Mouse (Mus musculus) midbrain, embryonic 14.5 days (tissue): Measurements from ENCODE around the gene Tat. TPM values are rescaled to one million over a fixed set of nuclear protein-coding genes. Genes with fewer than 3 reads are reported as not detected.

Experiments used
- ATAC-seq: fragments of 200-750 bp; cut with Nextera tagmentation; 2 replicates; pipeline ENCODE4 v1.8.0; 2017; ENCODE audit warnings: moderate number of reproducible peaks, moderate library complexity; ENCODE audit not compliant: low FRiP score, low TSS enrichment
- DNase-seq: peaks from one replicate; pipeline ENCODE4 v3.0.0-alpha.2; 2015
- H3K27ac ChIP-seq: fragments of 300-500 bp; sonication (generic); replicated peaks from 2 replicates; pipeline ENCODE4 v1.5.1; 2014; ENCODE audit warnings: mild to moderate bottlenecking, low read depth, low read length, moderate library complexity
- H3K27me3 ChIP-seq: fragments of 300-500 bp; sonication (generic); 2 replicates; pipeline ENCODE4 v1.6.1; 2014; ENCODE audit warnings: low read length, control low read depth, mixed read lengths; ENCODE audit not compliant: control insufficient read depth, insufficient read depth
- H3K36me3 ChIP-seq: fragments of 300-500 bp; sonication (generic); 2 replicates; pipeline ENCODE4 v1.6.1; 2014; ENCODE audit warnings: low read length, control low read depth; ENCODE audit not compliant: control insufficient read depth, insufficient read depth
- H3K4me1 ChIP-seq: fragments of 300-500 bp; sonication (generic); 2 replicates; pipeline ENCODE4 v1.6.1; 2014; ENCODE audit warnings: mild to moderate bottlenecking, antibody characterized with exemption, low read length, control low read depth; ENCODE audit not compliant: control insufficient read depth, insufficient read depth
- H3K4me2 ChIP-seq: fragments of 300-500 bp; sonication (generic); 2 replicates; pipeline ENCODE4 v1.6.1; 2014; ENCODE audit warnings: mild to moderate bottlenecking, low read length, moderate library complexity
- H3K4me3 ChIP-seq: fragments of 300-500 bp; sonication (generic); replicated peaks from 2 replicates; pipeline ENCODE4 v1.5.1; 2014; ENCODE audit warnings: low read depth, low read length
- H3K9ac ChIP-seq: fragments of 300-500 bp; sonication (generic); replicated peaks from 2 replicates; pipeline ENCODE4 v1.6.1; 2014; ENCODE audit warnings: mild to moderate bottlenecking, low read length, moderate library complexity
- H3K9me3 ChIP-seq: fragments of 300-500 bp; sonication (generic); 2 replicates; pipeline ENCODE4 v1.6.1; 2016; ENCODE audit warnings: low read length, control low read depth, mixed read lengths; ENCODE audit not compliant: control insufficient read depth
- WGBS: fragments of 180-500 bp; shearing (Covaris S2); extraction: QIAGEN DNeasy Blood & Tissue Kit; methylation state at CpG from one replicate; pipeline ENCODE4 v1.1.7; 2014; 5-methylcytosine and 5-hydroxymethylcytosine counted together
- polyA plus RNA-seq: library from polyadenylated mRNA; unstranded; fragments of >200 nt; fragmentation: Nextera tagmentation; extraction: Ambion mirVana; gene quantifications from 2 replicates; pipeline ENCODE4 v1.2.1, GENCODE M21; 2014

Gene Tat
- polyA plus RNA-seq, 1 experiment from 2014 or later = not detected

GRCm38 (mm10) chr8:110040509-110040908 lies 50.3 kb downstream of the Tat start:
- no peaks in the 10 kb centered on the region for H3K27me3 ChIP-seq
- DNase-seq (no peak), ATAC-seq (no peak)
- no peaks in the 10 kb centered on the region for H3K9me3 ChIP-seq
- no peak overlapping the region for H3K4me3 ChIP-seq
- WGBS = 84% methylated on average over 4 of the region's 4 CpGs
- no peak overlapping the region for H3K4me2 ChIP-seq
- no peak overlapping the region for H3K9ac ChIP-seq
- no peak overlapping the region for H3K27ac ChIP-seq
- H3K4me1 ChIP-seq = no peaks in the 10 kb centered on the region
- H3K36me3 ChIP-seq = no peaks in the 10 kb centered on the region

Other genes with a start within 250 kb of the Tat start
- 33.9 and 43.4 TPM in 2 replicates for gene Ap1g1, start 211.9 kb upstream of the Tat start, polyA plus RNA-seq
- gene Phlpp2, start 121.9 kb upstream of the Tat start, polyA plus RNA-seq = 5.7 and 6.4 TPM in 2 replicates
- gene Marveld3, start 28.2 kb upstream of the Tat start, polyA plus RNA-seq = 1.1 and 1.4 TPM in 2 replicates
- gene Chst4, start 49.3 kb downstream of the Tat start, polyA plus RNA-seq = not detected in 2 replicates
- 18.3 and 21.0 TPM in 2 replicates for gene Zfp612, start 89.3 kb downstream of the Tat start, polyA plus RNA-seq
- gene Gm21964, start 110.8 kb downstream of the Tat start, polyA plus RNA-seq = not detected in 2 replicates
- gene Gm17720, start 112.3 kb downstream of the Tat start, polyA plus RNA-seq = not detected in 2 replicates
- 97.2 and 120 TPM in 2 replicates for gene Calb2, start 177.8 kb downstream of the Tat start, polyA plus RNA-seq
- gene Cmtr2, start 225.2 kb downstream of the Tat start, polyA plus RNA-seq = 10.2 and 14.7 TPM in 2 replicates